Mouse (Mus musculus) spleen, adult 12 weeks (tissue): ENCODE data around the gene Magi1.

Source experiments
- DNase-seq: peaks from one replicate; pipeline ENCODE4 v3.0.0; 2022; ENCODE audit warnings: low spot score

Magi1 gene

DNA sequence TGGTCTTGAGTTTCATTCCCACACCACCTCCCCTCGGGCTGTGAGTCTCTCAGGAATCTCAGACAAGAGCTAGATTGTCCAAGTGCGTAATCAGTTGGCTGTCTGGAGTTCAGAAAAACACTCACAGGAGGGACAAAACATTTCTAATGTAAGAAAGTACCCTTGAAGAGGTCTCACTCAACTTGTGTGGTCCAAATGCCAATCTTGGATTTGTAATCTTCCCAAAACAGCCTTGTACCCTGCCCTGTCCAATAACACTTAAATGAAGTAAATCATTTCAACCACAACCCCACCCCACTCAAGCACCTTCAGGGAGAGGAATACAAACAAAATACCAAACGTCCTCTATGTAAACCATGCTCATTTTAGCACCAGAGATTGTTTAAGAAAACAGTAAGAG, 82.8 kb downstream of the Magi1 start:
- DNase-seq: no peak

- no peak for DNase-seq
Measured at GRCm38 (mm10) chr6:94199696-94200095, 84.0 kb downstream of the Magi1 start.

- DNase-seq: no peak
Measured at GRCm38 (mm10) chr6:94197831-94198230, 85.9 kb downstream of the Magi1 start.

GRCm38 (mm10) chr6:94195303-94195911, 88.3 kb downstream of the Magi1 start:
- no peak for DNase-seq

DNA sequence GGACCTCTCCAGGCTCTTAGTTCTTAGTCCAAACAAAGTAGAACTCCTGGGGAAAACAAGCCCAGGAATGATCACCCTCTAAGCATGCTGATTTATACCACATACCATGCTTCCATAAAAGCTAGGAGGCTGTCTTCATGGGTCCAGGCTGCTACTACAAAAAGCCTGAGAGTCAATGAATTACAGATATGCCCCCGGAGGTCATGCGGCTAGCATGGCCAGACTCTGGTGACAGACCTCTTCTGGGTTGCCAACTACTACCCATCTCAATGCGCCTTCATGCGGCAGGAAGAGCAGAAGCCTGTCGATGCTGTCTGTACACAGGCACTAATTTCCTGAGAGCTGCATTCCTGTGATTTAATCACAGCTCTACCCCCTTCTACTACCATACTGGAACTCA, 92.9 kb downstream of the Magi1 start:
- no peak for DNase-seq

- DNase-seq: no peak
Measured at GRCm38 (mm10) chr6:94189379-94189778, 94.3 kb downstream of the Magi1 start.

GRCm38 (mm10) chr6:94186628-94187319, 96.9 kb downstream of the Magi1 start:
- DNase-seq: no peak

DNA sequence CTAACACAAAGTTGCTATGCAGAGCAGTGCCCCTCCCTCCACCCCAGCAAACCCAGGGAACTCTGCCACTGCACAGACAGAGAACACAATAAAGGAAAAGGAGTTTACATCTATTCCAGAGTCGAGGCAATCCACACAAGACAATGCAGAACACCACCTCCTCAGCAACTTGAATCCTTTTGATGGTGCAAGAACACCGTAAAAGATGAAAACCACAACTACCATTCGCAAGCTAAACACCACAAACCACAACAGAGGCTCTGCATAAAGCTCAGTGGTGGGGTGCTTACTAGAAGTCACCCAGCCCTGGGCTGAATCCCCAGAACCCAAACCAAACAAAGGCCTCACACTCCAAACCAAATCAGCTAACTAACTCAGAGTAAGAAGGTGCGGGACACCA, 99.4 kb downstream of the Magi1 start:
- DNase-seq: no peak

DNA sequence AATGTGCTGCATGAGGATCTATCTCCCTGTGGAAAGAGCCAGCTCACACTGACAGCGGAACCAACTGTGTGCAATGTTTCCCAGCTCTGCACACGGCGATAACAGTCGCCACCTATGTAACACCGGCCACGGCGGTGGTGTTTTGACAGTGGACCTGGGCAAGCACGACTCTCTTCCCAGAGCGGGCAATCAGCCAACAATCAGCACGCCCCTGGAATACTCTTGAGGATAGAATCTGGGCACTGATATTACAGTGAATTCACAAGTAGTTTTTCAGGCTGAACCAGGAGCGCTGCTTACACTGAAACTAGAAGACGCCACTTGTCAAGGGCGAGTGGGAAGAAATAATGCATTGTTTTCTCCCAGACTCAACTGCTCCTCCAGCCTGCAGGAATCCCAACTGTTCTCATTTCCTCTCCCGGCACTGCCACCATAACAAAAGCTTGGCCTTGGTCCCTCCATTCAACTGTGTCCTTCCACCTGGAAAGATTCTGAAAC, 100.3 kb downstream of the Magi1 start:
- DNase-seq: no peak

- no peak for DNase-seq
Measured at GRCm38 (mm10) chr6:94181673-94182255, 102.0 kb downstream of the Magi1 start.

- DNase-seq: no peak
Measured at GRCm38 (mm10) chr6:94180331-94181150, 103.2 kb downstream of the Magi1 start.

- DNase-seq: no peak
Measured at GRCm38 (mm10) chr6:94177559-94177958, 106.2 kb downstream of the Magi1 start.

GRCm38 (mm10) chr6:94176705-94177104, 107.0 kb downstream of the Magi1 start:
- no peak for DNase-seq

DNA sequence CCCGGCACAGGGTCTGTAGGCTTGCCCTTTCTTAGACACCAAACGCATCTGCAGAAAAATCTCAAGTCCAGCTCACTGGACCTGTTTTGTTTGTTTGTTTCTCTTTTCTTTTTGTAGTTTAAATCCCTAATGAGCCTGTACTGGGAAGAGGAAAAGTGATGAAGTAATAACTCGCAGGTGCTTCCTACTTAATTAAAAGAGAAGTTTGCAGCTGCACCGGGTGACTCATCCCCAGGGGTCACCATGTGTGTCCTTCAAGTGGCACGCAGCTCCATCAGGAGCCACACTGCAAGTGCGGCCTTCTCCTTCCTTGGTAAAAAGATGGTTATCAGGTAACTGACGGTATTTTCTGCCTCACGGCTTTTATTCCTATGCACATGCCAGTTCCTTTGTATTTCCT, 112.5 kb downstream of the Magi1 start:
- no peak for DNase-seq

- DNase-seq: no peak
Measured at GRCm38 (mm10) chr6:94169581-94170194, 114.0 kb downstream of the Magi1 start.

GRCm38 (mm10) chr6:94165951-94166350, 117.8 kb downstream of the Magi1 start:
- no peak for DNase-seq

- no peak for DNase-seq
Measured at GRCm38 (mm10) chr6:94164753-94165536, 118.8 kb downstream of the Magi1 start.

DNA sequence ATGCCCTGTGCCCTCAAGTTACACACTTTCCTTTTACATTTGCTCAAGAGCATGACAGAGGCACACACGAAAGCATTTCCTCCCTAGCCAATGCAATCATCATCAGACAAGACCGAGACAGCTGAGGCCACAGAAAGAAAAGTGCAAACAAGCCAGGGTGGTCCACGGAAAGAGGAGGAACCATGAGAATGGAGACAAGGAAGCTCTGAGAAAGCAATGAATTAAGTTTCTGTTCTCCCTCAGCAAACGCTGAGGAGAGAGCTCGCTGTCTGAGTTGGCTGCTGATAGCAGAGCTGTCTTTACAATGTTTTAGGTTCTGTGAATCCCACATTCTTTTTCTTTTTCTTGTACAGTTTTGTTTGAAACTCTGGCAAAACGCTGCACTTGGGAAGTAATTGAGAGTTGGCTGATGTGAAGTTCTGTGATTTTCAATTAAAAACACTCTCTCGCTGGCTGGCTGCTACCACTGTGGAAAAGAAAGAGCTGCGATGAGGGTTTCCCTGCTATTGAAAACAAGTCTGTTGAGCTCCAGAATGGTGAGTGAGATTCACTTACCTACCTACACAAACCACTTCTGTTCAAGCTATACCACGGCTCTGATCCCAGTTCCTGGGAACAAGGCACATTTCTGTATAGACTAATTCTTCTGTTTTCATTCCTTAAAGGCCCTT, 120.3 kb downstream of the Magi1 start:
- no peak for DNase-seq

GRCm38 (mm10) chr6:94162918-94163317, 120.8 kb downstream of the Magi1 start:
- DNase-seq: no peak

GRCm38 (mm10) chr6:94159256-94159655, 124.5 kb downstream of the Magi1 start:
- DNase-seq: no peak
